Mouse (Mus musculus) heart, adult 2 months (tissue): ENCODE measurements around the gene Me1. TPM values are rescaled to one million over a fixed set of nuclear protein-coding genes. Genes with fewer than 3 reads are reported as not detected.

ENCODE experiments used
- DNase-seq, 2 experiments: peaks; one replicate each; pipeline ENCODE4 v3.0.0; 2021
- H3K27ac ChIP-seq: fragments of 200-600 bp; 2 replicates; pipeline ENCODE4 v1.8.1; 2022
- H3K27me3 ChIP-seq: fragments of 200-500 bp; 2 replicates; pipeline ENCODE4 v1.6.1; 2012; ENCODE audit warnings: mild to moderate bottlenecking, low read length, inconsistent platforms, mixed read lengths; ENCODE audit not compliant: control insufficient read depth, insufficient read depth
- H3K36me3 ChIP-seq: fragments of 200-500 bp; 2 replicates; pipeline ENCODE4 v1.6.1; 2012; ENCODE audit warnings: low read length, inconsistent platforms; ENCODE audit not compliant: control insufficient read depth, insufficient read depth
- H3K4me1 ChIP-seq: fragments of 200-500 bp; 2 replicates; pipeline ENCODE4 v1.6.1; 2011; ENCODE audit warnings: low read length; ENCODE audit not compliant: control insufficient read depth, insufficient read depth
- H3K4me3 ChIP-seq: fragments of 200-600 bp; 2 replicates; pipeline ENCODE4 v1.8.1; 2022
- H3K79me2 ChIP-seq: fragments of 200-500 bp; replicated peaks from 2 replicates; pipeline ENCODE4 v1.6.1; 2012; ENCODE audit warnings: mild to moderate bottlenecking, inconsistent platforms, low read length, moderate library complexity, mixed read lengths; ENCODE audit not compliant: control insufficient read depth, insufficient read depth
- H3K9ac ChIP-seq: fragments of 200-500 bp; 2 replicates; pipeline ENCODE4 v1.6.1; 2012; ENCODE audit warnings: low read depth, mild to moderate bottlenecking, control low read depth, inconsistent platforms, low read length, mixed read lengths
- CTCF ChIP-seq: fragments of 200-600 bp; IDR thresholded peaks from 2 replicates; pipeline ENCODE4 v1.8.1; 2022; ENCODE audit warnings: antibody characterized with exemption, mild to moderate bottlenecking, moderate library complexity
- EP300 ChIP-seq: fragments of 200-500 bp; IDR thresholded peaks from 2 replicates; pipeline ENCODE4 v1.6.1; 2011; ENCODE audit warnings: low read depth, low read length, control low read depth; ENCODE audit not compliant: insufficient read depth
- POLR2A ChIP-seq: fragments of 200-500 bp; IDR thresholded peaks from 2 replicates; pipeline ENCODE4 v1.6.1; 2011; ENCODE audit warnings: mild to moderate bottlenecking, low read depth, low read length, control low read depth; ENCODE audit not compliant: insufficient read depth
- WGBS: fragments of 180-500 bp; shearing (Covaris S2); methylation state at CpG from one replicate; pipeline ENCODE4 v1.1.7; 2018; 5-methylcytosine and 5-hydroxymethylcytosine counted together
- intact Hi-C: fragments of 180-260 bp; cut with DNase I; formaldehyde crosslinking; loops from one replicate; pipeline ENCODE4 v1.15.1; 2025
- long read RNA-seq: library from polyadenylated mRNA; stranded (forward); transcript quantifications from one replicate; pipeline ENCODE4 v2.0.0, GENCODE M21; 2021
- polyA plus RNA-seq: library from polyadenylated mRNA; depleted of rRNA; stranded (reverse); fragments of >200 nt; gene quantifications from 2 replicates; pipeline ENCODE4 v1.2.3, GENCODE M21; 2012; rRNA removed
- total RNA-seq, 2 experiments: library from RNA; stranded (reverse); gene quantifications; 2 replicates each; pipeline ENCODE4 v1.2.3; 2021

Gene Me1
- total RNA-seq: 100 to 1,000 TPM in 1 of 2 experiments, 10 to 100 TPM in 1; 100.0 to 110 TPM
- 67.1 and 101 TPM in 2 replicates for polyA plus RNA-seq
- long read RNA-seq, transcript Me1-201 (14 exons, 3,288 nt): major isoform, 188 of 207 reads
- long read RNA-seq, partial matches to known transcripts: 11 of 207 reads
- long read RNA-seq, other reads (novel, unspliced or antisense): 8 of 207 reads

DNA sequence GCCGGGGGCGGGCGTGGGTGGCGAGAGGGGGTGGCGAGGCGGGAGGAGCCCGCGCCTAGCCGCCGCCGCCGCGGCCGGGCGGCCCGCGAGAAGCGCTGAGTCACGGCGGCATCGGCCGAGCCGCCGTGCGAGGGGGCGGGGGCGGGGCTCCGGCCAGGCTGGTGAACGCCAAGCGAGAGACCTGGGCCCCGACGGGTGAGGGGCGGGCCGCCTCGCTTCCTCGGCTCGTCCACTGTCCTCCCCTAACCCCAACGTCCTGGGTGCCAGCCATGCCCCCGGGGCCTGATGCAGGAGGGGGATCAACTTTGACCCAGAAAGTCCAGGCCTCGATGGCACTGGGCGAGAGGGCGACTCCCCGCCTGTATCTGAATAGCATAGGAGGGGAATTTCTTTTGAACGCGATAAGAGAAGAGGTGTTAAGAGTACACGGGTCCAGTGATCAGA, at the start of gene Me1:
Gene Me1, minus strand, starts transcription at position 136 of the 444 bp plus-strand sequence.
- TF ChIP-seq EP300 (no peak), CTCF (no peak), POLR2A (no peak)
- peak within 1 kb of the TSS; percentile 75 for H3K4me3 ChIP-seq
- no peaks in the 10 kb centered on the region for H3K4me1 ChIP-seq
- no peaks in the 10 kb centered on the region for H3K79me2 ChIP-seq
- peak within 1 kb of the TSS; percentile 84 for H3K27ac ChIP-seq
- H3K9ac ChIP-seq: peak within 1 kb of the TSS; percentile 88
- WGBS: 3% methylated on average over 31 of the region's 46 CpGs
- DNase-seq: peak in 1 of 2 experiments; percentile 65
- intact Hi-C loops: loop anchor here (5.0 to 10.0 kb wide), 2 partner anchors 49 to 101 kb away; no protein-coding TSS in a partner anchor
- no peaks in the 10 kb centered on the region for H3K36me3 ChIP-seq
- H3K27me3 ChIP-seq: no peaks in the 10 kb centered on the region

DNA sequence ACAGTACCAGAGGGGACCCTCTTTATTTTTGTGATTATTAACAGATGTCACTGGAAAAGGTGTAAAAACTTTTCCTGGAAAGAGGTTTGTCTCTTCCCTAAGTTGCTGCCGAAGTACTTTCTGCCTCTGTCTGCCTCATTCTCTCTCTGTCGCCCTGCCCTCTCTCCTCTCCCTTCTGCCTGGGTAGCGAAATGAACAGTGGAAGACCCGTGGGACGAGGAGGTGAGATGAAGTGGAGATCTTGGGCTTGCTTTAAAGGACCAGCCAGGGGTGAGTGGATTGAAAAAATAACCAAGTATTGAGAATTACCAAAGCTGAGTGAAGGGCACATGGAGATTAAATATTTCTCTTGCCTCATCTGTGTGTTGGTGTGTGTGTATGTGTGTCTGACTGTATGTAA, 48.3 kb upstream of the Me1 start:
- Histone ChIP-seq H3K4me1 (no peaks in the 10 kb centered on the region), H3K27me3 (no peaks in the 10 kb centered on the region), H3K4me3 (no peak overlapping the region), H3K27ac (no peak overlapping the region), H3K79me2 (no peaks in the 10 kb centered on the region), H3K9ac (no peak overlapping the region), H3K36me3 (no peaks in the 10 kb centered on the region)
- TF ChIP-seq CTCF (no peak), EP300 (no peak)
- 46% methylated on average over 5 of the region's 5 CpGs for WGBS
- DNase-seq: no peak
- intact Hi-C loops: no loop called here

DNA sequence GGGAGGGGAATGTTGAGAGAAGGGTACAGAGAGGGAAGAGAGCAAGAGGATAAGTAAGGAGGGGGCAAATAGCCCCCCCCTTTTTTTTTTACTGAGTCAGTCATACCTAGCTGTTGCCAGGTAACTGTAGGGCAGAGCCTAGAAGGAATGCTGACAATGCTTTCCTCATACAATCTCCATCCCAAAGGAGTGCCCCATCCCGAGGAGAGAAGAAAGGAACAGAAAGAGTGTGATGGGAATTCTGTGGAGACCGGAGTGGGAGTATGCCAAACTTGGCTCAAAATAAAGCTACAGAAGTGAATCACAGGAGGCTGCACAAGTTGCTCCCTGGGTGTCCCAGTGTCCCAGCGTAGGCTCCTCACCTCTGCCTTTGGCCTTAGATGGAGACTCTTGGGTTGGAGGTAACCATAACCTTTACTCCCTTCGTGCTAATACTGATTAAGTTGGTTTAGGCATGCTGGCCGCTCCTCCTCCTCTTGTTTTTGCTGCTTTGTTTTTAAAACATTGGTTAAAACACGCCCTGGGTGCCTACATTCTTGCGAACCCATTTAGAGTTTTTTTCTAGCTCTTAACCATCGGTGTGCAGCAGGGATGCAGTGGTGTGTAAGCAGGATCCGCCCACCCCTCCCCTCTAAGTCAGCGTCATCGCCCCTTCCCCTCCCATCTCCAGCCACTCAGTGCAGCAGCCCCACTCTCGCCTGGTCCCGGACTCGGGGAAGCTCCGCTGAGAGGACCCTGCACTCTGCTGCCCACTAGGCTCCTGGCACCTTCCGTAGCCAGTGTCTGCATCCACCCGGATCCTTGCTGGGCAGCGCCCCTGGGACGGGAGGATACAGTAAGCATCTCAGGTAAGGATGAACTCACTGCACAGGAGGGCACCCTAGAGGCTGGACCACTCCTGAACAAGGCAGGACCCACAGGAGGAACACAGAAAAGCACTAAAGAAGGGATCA, 47.5 kb upstream of the Me1 start, which contains the start of gene Prss35:
Gene Prss35, plus strand, starts transcription at position 691 of the 953 bp plus-strand sequence.
- no peaks in the 10 kb centered on the region for H3K36me3 ChIP-seq
- no peaks in the 10 kb centered on the region for H3K4me1 ChIP-seq
- H3K79me2 ChIP-seq: no peaks in the 10 kb centered on the region
- no peak for DNase-seq
- intact Hi-C loops: no loop called here
- no peak within 1 kb of the TSS for H3K9ac ChIP-seq
- H3K27me3 ChIP-seq: no peaks in the 10 kb centered on the region
- 8% methylated on average over 19 of the region's 19 CpGs for WGBS
- H3K27ac ChIP-seq: no peak within 1 kb of the TSS
- H3K4me3 ChIP-seq: no peak within 1 kb of the TSS
- TF ChIP-seq EP300 (no peak), POLR2A (no peak), CTCF (no peak)

DNA sequence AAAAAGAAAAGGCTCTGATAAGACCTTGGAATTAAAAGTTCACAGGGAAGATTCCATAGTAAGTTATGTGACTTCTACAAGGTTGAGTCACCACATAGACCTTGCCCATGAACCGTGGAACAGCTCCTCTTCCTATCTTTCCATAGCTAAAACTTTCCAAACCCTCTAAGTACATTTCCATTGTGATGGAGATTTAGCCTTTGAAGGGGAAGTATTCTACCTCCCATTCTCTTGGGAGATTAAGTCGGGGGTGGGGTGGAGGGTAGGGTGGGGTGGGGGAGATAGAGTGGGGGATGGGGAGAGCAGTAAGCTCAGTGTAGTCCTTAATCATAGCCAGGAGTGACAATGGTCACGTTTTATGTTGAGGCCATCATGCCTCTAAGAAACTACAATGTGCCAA, 44.2 kb upstream of the Me1 start:
- Histone ChIP-seq H3K27me3 (no peaks in the 10 kb centered on the region), H3K9ac (no peak overlapping the region), H3K4me1 (no peaks in the 10 kb centered on the region), H3K27ac (no peak overlapping the region), H3K79me2 (no peaks in the 10 kb centered on the region), H3K4me3 (no peak overlapping the region), H3K36me3 (no peaks in the 10 kb centered on the region)
- intact Hi-C loops: no loop called here
- no peak for DNase-seq
- TF ChIP-seq EP300: no peak
- TF ChIP-seq POLR2A: no peak
- TF ChIP-seq CTCF: no peak
- whole genome bisulfite sequencing: 47% methylated on average over 3 of the region's 3 CpGs

DNA sequence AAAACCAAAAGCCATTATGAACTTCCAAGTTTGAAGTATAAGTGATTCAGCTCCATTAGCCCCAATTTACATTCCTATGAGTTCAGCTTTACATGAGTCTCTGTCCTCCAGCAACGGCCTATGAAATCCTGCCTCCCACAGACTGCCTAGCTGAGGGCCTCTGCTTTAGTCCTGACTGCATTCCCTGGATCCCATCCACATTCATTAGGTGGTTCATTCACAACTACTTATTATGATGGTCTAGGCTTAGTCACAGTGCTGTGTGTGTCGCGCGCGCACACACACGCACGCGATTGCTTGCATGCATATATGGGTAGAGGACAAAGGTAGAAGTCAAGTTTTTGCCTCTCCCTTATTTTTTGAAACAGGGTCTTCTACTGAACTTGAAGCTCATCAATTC, 43.0 kb upstream of the Me1 start:
- TF ChIP-seq EP300: no peak
- TF ChIP-seq CTCF: no peak
- no peak for TF ChIP-seq POLR2A
- no peak for DNase-seq
- Histone ChIP-seq H3K36me3 (no peaks in the 10 kb centered on the region), H3K79me2 (no peaks in the 10 kb centered on the region), H3K9ac (no peak overlapping the region), H3K4me3 (no peak overlapping the region), H3K4me1 (no peaks in the 10 kb centered on the region), H3K27me3 (no peaks in the 10 kb centered on the region), H3K27ac (no peak overlapping the region)
- intact Hi-C loops: no loop called here
- WGBS: 94% methylated on average over 8 of the region's 8 CpGs

DNA sequence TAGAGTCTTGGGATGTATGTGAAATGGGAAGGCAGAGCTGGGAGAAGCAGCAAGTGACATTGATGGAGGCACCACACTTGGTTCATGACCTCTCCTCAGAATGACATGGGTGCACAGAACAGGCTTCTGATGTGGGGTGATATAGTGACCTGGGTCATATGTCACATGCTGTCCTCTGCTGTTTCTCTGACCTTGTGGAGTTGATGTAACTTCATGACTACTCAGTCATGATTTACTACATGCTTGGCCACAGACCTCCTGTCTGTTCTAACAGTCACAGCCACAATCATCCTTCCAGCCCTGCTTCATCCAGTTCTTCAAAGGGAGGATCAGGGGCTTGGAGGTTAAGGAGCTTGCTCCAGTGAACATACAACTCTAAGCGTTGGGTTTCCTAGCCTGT, 42.3 kb upstream of the Me1 start:
- intact Hi-C loops: no loop called here
- no peak for TF ChIP-seq POLR2A
- Histone ChIP-seq H3K9ac (no peak overlapping the region), H3K79me2 (no peaks in the 10 kb centered on the region), H3K27ac (no peak overlapping the region), H3K27me3 (no peaks in the 10 kb centered on the region), H3K4me3 (no peak overlapping the region), H3K4me1 (no peaks in the 10 kb centered on the region), H3K36me3 (no peaks in the 10 kb centered on the region)
- 97% methylated on average over 1 of the region's 1 CpGs for WGBS
- DNase-seq: no peak
